In genomic region chr14:16249171-16249874, GRCm38 (mm10) we compare ENCODE assay signal across 8 mouse cellular contexts. TPM values are rescaled to one million over a fixed set of nuclear protein-coding genes. Genes with fewer than 3 reads are reported as not detected.
DNase-seq lines count a peak whose midpoint lies in the region; ATAC-seq lines count a peak whose summit lies in the region.

TSS of gene Ngly1 (plus strand) at chr14:16249280.
TSS of gene Oxsm (minus strand) at chr14:16249808.

- under 1% methylated on average over 59 of the region's 65 CpGs for WGBS in heart, embryonic 13.5 days
- WGBS in liver, embryonic 13.5 days (ENCODE audit: insufficient replicate concordance) = under 1% methylated on average over 64 of the region's 65 CpGs
- WGBS in stomach, embryonic 14.5 days = 1% methylated on average over 65 of the region's 65 CpGs

- peak within 1 kb of the TSS; percentile 92 for H3K9ac ChIP-seq in heart, embryonic 13.5 days
- peak within 1 kb of the TSS; percentile 88 for H3K9ac ChIP-seq in liver, embryonic 13.5 days
- peak within 1 kb of the TSS; percentile 60 for H3K9ac ChIP-seq in stomach, embryonic 14.5 days (replicated peaks; ENCODE audit: low read depth, low read length)

- H3K4me2 ChIP-seq in heart, embryonic 13.5 days = peak within 1 kb of the TSS; percentile 87
- H3K4me2 ChIP-seq in liver, embryonic 13.5 days = peak within 1 kb of the TSS; percentile 83
- H3K4me2 ChIP-seq in stomach, embryonic 14.5 days (replicated peaks; ENCODE audit: low read depth, low read length) = peak within 1 kb of the TSS; percentile 77

- peaks cover 3% of the 10 kb centered on the region for H3K4me1 ChIP-seq in brown adipose tissue, adult 24 weeks (ENCODE audit: control insufficient read depth, insufficient read depth, insufficient read length, low read length)
- peaks cover 19% of the 10 kb centered on the region for H3K4me1 ChIP-seq in heart, embryonic 13.5 days
- peaks cover 63% of the 10 kb centered on the region for H3K4me1 ChIP-seq in liver, embryonic 13.5 days (replicated peaks)
- peaks cover 3% of the 10 kb centered on the region; the same call in 1 of the 2 replicates for H3K4me1 ChIP-seq in stomach, embryonic 14.5 days (ENCODE audit: control insufficient read depth, insufficient read depth, low read length)

- no peaks in the 10 kb centered on the region for H3K27me3 ChIP-seq in heart, embryonic 13.5 days (replicated peaks)
- H3K27me3 ChIP-seq in liver, embryonic 13.5 days = no peaks in the 10 kb centered on the region
- no peaks in the 10 kb centered on the region for H3K27me3 ChIP-seq in stomach, embryonic 14.5 days (ENCODE audit: control insufficient read depth, insufficient read depth, low read length)

- H3K36me3 ChIP-seq in heart, embryonic 13.5 days = peaks cover 2% of the 10 kb centered on the region; the same call in 1 of the 2 replicates
- no peaks in the 10 kb centered on the region for H3K36me3 ChIP-seq in liver, embryonic 13.5 days
- H3K36me3 ChIP-seq in stomach, embryonic 14.5 days (ENCODE audit: control insufficient read depth, insufficient read depth, low read length) = no peaks in the 10 kb centered on the region

- DNase-seq in CD4-positive helper T cell, adult 2 months (ENCODE audit: low read depth, low spot score) = peak; percentile 87
- DNase-seq in fibroblast of lung, adult 2 months (ENCODE audit: low read depth) = peak; percentile 28
- DNase-seq in kidney, postnatal 10 days = peak; percentile 95
- peak; percentile 78 for DNase-seq in liver, embryonic 13.5 days
- DNase-seq in natural killer cell, adult 2 months (ENCODE audit: low spot score in 2 of 2) = peak; percentile 80 to 83

- peak within 1 kb of the TSS; percentile 88 for H3K4me3 ChIP-seq in brown adipose tissue, adult 24 weeks (ENCODE audit: insufficient read depth, low read depth, low read length)
- H3K4me3 ChIP-seq in heart, embryonic 13.5 days = peak within 1 kb of the TSS; percentile 75
- H3K4me3 ChIP-seq in liver, embryonic 13.5 days (replicated peaks) = peak within 1 kb of the TSS; percentile 72
- peak within 1 kb of the TSS; percentile 56 for H3K4me3 ChIP-seq in stomach, embryonic 14.5 days (ENCODE audit: low read depth, low read length)

- no peaks in the 10 kb centered on the region for H3K9me3 ChIP-seq in heart, embryonic 13.5 days
- H3K9me3 ChIP-seq in liver, embryonic 13.5 days (replicated peaks) = no peaks in the 10 kb centered on the region
- H3K9me3 ChIP-seq in stomach, embryonic 14.5 days (ENCODE audit: control insufficient read depth, low read depth, low read length) = no peaks in the 10 kb centered on the region

- ATAC-seq in heart, embryonic 13.5 days (ENCODE audit: extremely low read depth, insufficient number of reproducible peaks, low FRiP score, low TSS enrichment) = peak; percentile 98
- ATAC-seq in liver, embryonic 13.5 days (ENCODE audit: low read depth) = peak; percentile 95
- ATAC-seq in stomach, embryonic 14.5 days (ENCODE audit: insufficient number of reproducible peaks, insufficient read depth, low FRiP score, low read depth) = peak; percentile 99

- peak within 1 kb of the TSS; percentile 97 for H3K27ac ChIP-seq in brown adipose tissue, adult 24 weeks (replicated peaks; ENCODE audit: low read depth, low read length)
- peak within 1 kb of the TSS; percentile 89 for H3K27ac ChIP-seq in heart, embryonic 13.5 days (replicated peaks)
- peak within 1 kb of the TSS; percentile 90 for H3K27ac ChIP-seq in liver, embryonic 13.5 days
- H3K27ac ChIP-seq in stomach, embryonic 14.5 days (ENCODE audit: low read length) = peak within 1 kb of the TSS; percentile 61

RNA-seq across cellular contexts. Expression of gene Ngly1, which starts in this region (rescaled TPM):
- 38.8 and 51.0 TPM in 2 replicates for polyA plus RNA-seq in brown adipose tissue, adult 24 weeks (2012; ENCODE audit: insufficient read depth, insufficient read length, missing spikeins)
- 22.1 and 22.4 TPM in 2 replicates for polyA plus RNA-seq in heart, embryonic 13.5 days (2015; fragmentation: Nextera tagmentation; extraction: Ambion mirVana)
- polyA plus RNA-seq in liver, embryonic 13.5 days (2015; fragmentation: Nextera tagmentation; extraction: Ambion mirVana) = 20.3 and 24.4 TPM in 2 replicates
- polyA plus RNA-seq in stomach, embryonic 14.5 days (2014; fragmentation: Nextera tagmentation; extraction: Ambion mirVana) = 42.1 and 46.0 TPM in 2 replicates

RNA-seq across cellular contexts. Expression of gene Oxsm, which starts in this region (rescaled TPM):
- 21.5 and 29.3 TPM in 2 replicates for polyA plus RNA-seq in brown adipose tissue, adult 24 weeks (2012; ENCODE audit: insufficient read depth, insufficient read length, missing spikeins)
- polyA plus RNA-seq in heart, embryonic 13.5 days (2015; fragmentation: Nextera tagmentation; extraction: Ambion mirVana) = 2.2 and 2.5 TPM in 2 replicates
- 2.2 and 2.6 TPM in 2 replicates for polyA plus RNA-seq in liver, embryonic 13.5 days (2015; fragmentation: Nextera tagmentation; extraction: Ambion mirVana)
- 1.0 and 1.5 TPM in 2 replicates for polyA plus RNA-seq in stomach, embryonic 14.5 days (2014; fragmentation: Nextera tagmentation; extraction: Ambion mirVana)

Comparison
In these comparisons a context has a peak if more than half of its experiments do, and no peak if none do; other contexts are left out.
1. Peak in every context shown above with its lines: DNase-seq, ATAC-seq, H3K4me3 ChIP-seq and H3K27ac ChIP-seq.
2. DNase-seq: peak in every context shown above with its lines; median percentile 95 in kidney, postnatal 10 days; 87 in CD4-positive helper T cell, adult 2 months; 82 in natural killer cell, adult 2 months; 78 in liver, embryonic 13.5 days; 28 in fibroblast of lung, adult 2 months.